Mouse (Mus musculus): ENCODE measurements around the gene Pptc7. TPM values are rescaled to one million over a fixed set of nuclear protein-coding genes. Genes with fewer than 3 reads are reported as not detected.

Pptc7 gene
- polyA plus RNA-seq, 1 experiment from 2014 or later: 13.0 TPM

DNA sequence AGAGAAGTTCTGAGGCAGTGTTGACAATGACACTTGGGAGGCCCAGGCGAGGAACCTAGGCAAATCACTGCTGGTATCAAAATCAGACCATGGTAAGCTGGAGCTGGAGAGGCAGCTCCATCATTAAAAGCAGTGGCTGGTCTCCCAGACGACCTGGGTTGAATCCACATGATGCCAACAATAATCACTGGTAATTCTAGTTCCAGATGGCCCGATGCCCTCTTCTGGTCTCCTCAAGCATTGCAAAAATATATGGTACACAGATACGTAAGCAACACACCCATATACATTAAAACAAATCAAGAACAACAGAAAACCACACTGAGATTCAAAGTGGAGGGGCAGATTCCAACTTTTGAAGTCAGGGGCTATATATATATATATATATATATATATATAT is 61.6 kb downstream of the Pptc7 start:
- H3K36me3 ChIP-seq (ENCODE audit: control insufficient read depth, insufficient read depth): no peaks in the 10 kb centered on the region

GRCm38 (mm10) chr5:122353807-122354491 is 69.8 kb downstream of the Pptc7 start, which contains the start of the genes Rad9b and Vps29:
Rad9b (minus strand) TSS chr5:122354233.
Vps29 (plus strand) TSS chr5:122354369.
- H3K4me3 ChIP-seq (ENCODE audit: low read depth, low read length): peak within 1 kb of the TSS; percentile 95
- peak; percentile 96 for ATAC-seq
- TF ChIP-seq CTCF (IDR thresholded peaks at IDR 0.05; ENCODE audit: low read depth): no peak
- peak within 1 kb of the TSS; percentile 88 for H3K27ac ChIP-seq (ENCODE audit: low read depth, low read length)
- H3K4me2 ChIP-seq (replicated peaks; ENCODE audit: low read depth): peak within 1 kb of the TSS; percentile 75
- H3K36me3 ChIP-seq (ENCODE audit: control insufficient read depth, insufficient read depth): no peaks in the 10 kb centered on the region; the same call in 1 of the 2 replicates
- no peaks in the 10 kb centered on the region for H3K27me3 ChIP-seq (replicated peaks; ENCODE audit: control insufficient read depth, insufficient read depth, low read length)
- 1% methylated on average over 51 of the region's 51 CpGs for WGBS
- H3K4me1 ChIP-seq (replicated peaks; ENCODE audit: control insufficient read depth, insufficient read depth, low read length): peaks cover 7% of the 10 kb centered on the region; the same call in 1 of the 2 replicates
- H3K9ac ChIP-seq (ENCODE audit: low read depth, low read length): peak within 1 kb of the TSS; percentile 76
- no peaks in the 10 kb centered on the region for H3K9me3 ChIP-seq (ENCODE audit: control insufficient read depth)

More for the DNA sequence above, 61.6 kb downstream of the Pptc7 start:
- H3K4me3 ChIP-seq (ENCODE audit: low read depth, low read length): no peak overlapping the region
- peak; percentile 27 for TF ChIP-seq CTCF (IDR thresholded peaks at IDR 0.05; ENCODE audit: low read depth)
- no peak overlapping the region for H3K9ac ChIP-seq (ENCODE audit: low read depth, low read length)
- no peaks in the 10 kb centered on the region for H3K4me1 ChIP-seq (replicated peaks; ENCODE audit: control insufficient read depth, insufficient read depth, low read length)
- no peak overlapping the region for H3K4me2 ChIP-seq (replicated peaks; ENCODE audit: low read depth)
- no peak for ATAC-seq
- no peaks in the 10 kb centered on the region for H3K9me3 ChIP-seq (ENCODE audit: control insufficient read depth)
- H3K27ac ChIP-seq (ENCODE audit: low read depth, low read length): no peak overlapping the region
- H3K27me3 ChIP-seq (replicated peaks; ENCODE audit: control insufficient read depth, insufficient read depth, low read length): no peaks in the 10 kb centered on the region
- 82% methylated on average over 4 of the region's 4 CpGs for WGBS

- under 1% methylated on average over 51 of the region's 57 CpGs for WGBS
- Histone ChIP-seq H3K9me3 (ENCODE audit: control insufficient read depth) (no peaks in the 10 kb centered on the region), H3K9ac (ENCODE audit: low read depth, low read length) (peak overlapping the region; percentile 76), H3K4me3 (ENCODE audit: low read depth, low read length) (peak overlapping the region; percentile 95), H3K4me2 (replicated peaks; ENCODE audit: low read depth) (peak overlapping the region; percentile 75), H3K27me3 (replicated peaks; ENCODE audit: control insufficient read depth, insufficient read depth, low read length) (no peaks in the 10 kb centered on the region), H3K27ac (ENCODE audit: low read depth, low read length) (peak overlapping the region; percentile 88), H3K4me1 (replicated peaks; ENCODE audit: control insufficient read depth, insufficient read depth, low read length) (peaks cover 7% of the 10 kb centered on the region; the same call in 1 of the 2 replicates), H3K36me3 (ENCODE audit: control insufficient read depth, insufficient read depth) (no peaks in the 10 kb centered on the region; the same call in 1 of the 2 replicates)
- TF ChIP-seq CTCF (IDR thresholded peaks at IDR 0.05; ENCODE audit: low read depth): peak; percentile 44; the same call in 1 of the 2 replicates
- ATAC-seq: peak; percentile 78
Measured at GRCm38 (mm10) chr5:122354492-122355067, 70.4 kb downstream of the Pptc7 start.

- WGBS: 2% methylated on average over 35 of the region's 46 CpGs
Measured at GRCm38 (mm10) chr5:122371591-122372191, 87.5 kb downstream of the Pptc7 start, which contains the start of gene Gpn3. Gpn3 (plus strand) TSS chr5:122371876.

GRCm38 (mm10) chr5:122372192-122372769 is 88.1 kb downstream of the Pptc7 start, which contains the start of gene Fam216a:
Fam216a (minus strand) TSS chr5:122372364.
- peak within 1 kb of the TSS; percentile 57 for H3K9ac ChIP-seq (ENCODE audit: low read depth, low read length)
- H3K27ac ChIP-seq (ENCODE audit: low read depth, low read length): peak within 1 kb of the TSS; percentile 85
- no peaks in the 10 kb centered on the region for H3K9me3 ChIP-seq (ENCODE audit: control insufficient read depth)
- WGBS: under 1% methylated on average over 53 of the region's 53 CpGs
- no peaks in the 10 kb centered on the region for H3K27me3 ChIP-seq (replicated peaks; ENCODE audit: control insufficient read depth, insufficient read depth, low read length)
- H3K4me2 ChIP-seq (replicated peaks; ENCODE audit: low read depth): peak within 1 kb of the TSS; percentile 90
- no peak for TF ChIP-seq CTCF (IDR thresholded peaks at IDR 0.05; ENCODE audit: low read depth)
- peak; percentile 93 for ATAC-seq
- peak within 1 kb of the TSS; percentile 71 for H3K4me3 ChIP-seq (ENCODE audit: low read depth, low read length)
- H3K4me1 ChIP-seq (replicated peaks; ENCODE audit: control insufficient read depth, insufficient read depth, low read length): no peaks in the 10 kb centered on the region
- peaks cover 13% of the 10 kb centered on the region; the same call in 1 of the 2 replicates for H3K36me3 ChIP-seq (ENCODE audit: control insufficient read depth, insufficient read depth)

More at GRCm38 (mm10) chr5:122371591-122372191, 87.5 kb downstream of the Pptc7 start, which contains the start of gene Gpn3:
- no peaks in the 10 kb centered on the region for H3K9me3 ChIP-seq (ENCODE audit: control insufficient read depth)
- no peaks in the 10 kb centered on the region for H3K4me1 ChIP-seq (replicated peaks; ENCODE audit: control insufficient read depth, insufficient read depth, low read length)
- H3K36me3 ChIP-seq (ENCODE audit: control insufficient read depth, insufficient read depth): peaks cover 14% of the 10 kb centered on the region; the same call in 1 of the 2 replicates
- H3K27me3 ChIP-seq (replicated peaks; ENCODE audit: control insufficient read depth, insufficient read depth, low read length): no peaks in the 10 kb centered on the region
- peak within 1 kb of the TSS; percentile 71 for H3K4me3 ChIP-seq (ENCODE audit: low read depth, low read length)
- H3K9ac ChIP-seq (ENCODE audit: low read depth, low read length): peak within 1 kb of the TSS; percentile 57
- no peak for TF ChIP-seq CTCF (IDR thresholded peaks at IDR 0.05; ENCODE audit: low read depth)
- H3K27ac ChIP-seq (ENCODE audit: low read depth, low read length): peak within 1 kb of the TSS; percentile 85
- ATAC-seq: peak; percentile 62
- H3K4me2 ChIP-seq (replicated peaks; ENCODE audit: low read depth): peak within 1 kb of the TSS; percentile 90
